Mouse (Mus musculus) cerebellum, postnatal 14 days (tissue): ENCODE measurements around the gene Cfap52.

ENCODE experiments used
- DNase-seq, 2 experiments: peaks; one replicate each; pipeline ENCODE4 v3.0.0; 2021; ENCODE audit warnings: mixed read lengths in 2 of 2

The Cfap52 gene

GRCm38 (mm10) chr11:67965242-67965883 lies at the start of gene Cfap52:
Cfap52 (minus strand) TSS chr11:67965651.
- DNase-seq = peak; percentile 88 to 91

GRCm38 (mm10) chr11:68012207-68012606 lies 46.8 kb upstream of the Cfap52 start:
- DNase-seq = no peak

- no peak for DNase-seq
Observed at GRCm38 (mm10) chr11:68009377-68009776, 43.9 kb upstream of the Cfap52 start.

GRCm38 (mm10) chr11:68007645-68008044 lies 42.2 kb upstream of the Cfap52 start:
- no peak for DNase-seq

GRCm38 (mm10) chr11:68006216-68006789 lies 40.9 kb upstream of the Cfap52 start:
- no peak for DNase-seq

- DNase-seq = peak; percentile 87 to 90
Observed at GRCm38 (mm10) chr11:68004191-68004590, 38.7 kb upstream of the Cfap52 start.

GRCm38 (mm10) chr11:67999629-68000028 lies 34.2 kb upstream of the Cfap52 start:
- peak; percentile 18 to 24 for DNase-seq

GRCm38 (mm10) chr11:67998905-67999304 lies 33.5 kb upstream of the Cfap52 start:
- no peak for DNase-seq

- DNase-seq = no peak
Observed at GRCm38 (mm10) chr11:67995965-67996364, 30.5 kb upstream of the Cfap52 start.

GRCm38 (mm10) chr11:67991240-67991639 lies 25.8 kb upstream of the Cfap52 start:
- DNase-seq = no peak

GRCm38 (mm10) chr11:67983564-67983963 lies 18.1 kb upstream of the Cfap52 start:
- DNase-seq = no peak

- DNase-seq = peak; percentile 43 to 68
Observed at GRCm38 (mm10) chr11:67975252-67975651, 9.8 kb upstream of the Cfap52 start.

GRCm38 (mm10) chr11:67973225-67973624 lies 7.8 kb upstream of the Cfap52 start:
- no peak for DNase-seq

GRCm38 (mm10) chr11:67972606-67973005 lies 7.2 kb upstream of the Cfap52 start:
- DNase-seq = no peak

- no peak for DNase-seq
Observed at GRCm38 (mm10) chr11:67967831-67968230, 2.4 kb upstream of the Cfap52 start.

GRCm38 (mm10) chr11:67965905-67966878 lies 741 bp upstream of the Cfap52 start, which contains the start of gene Stx8:
Stx8 (plus strand) TSS chr11:67966193.
- peak; percentile 97 to 99 for DNase-seq

- no peak for DNase-seq
Observed at GRCm38 (mm10) chr11:67964110-67964509, 1.3 kb downstream of the Cfap52 start.

GRCm38 (mm10) chr11:67954413-67954812 lies 11.0 kb downstream of the Cfap52 start:
- no peak for DNase-seq

- no peak for DNase-seq
Observed at GRCm38 (mm10) chr11:67953604-67954003, 11.8 kb downstream of the Cfap52 start.

- peak in 1 of 2 experiments; percentile 19 for DNase-seq
Observed at GRCm38 (mm10) chr11:67949475-67949874, 16.0 kb downstream of the Cfap52 start.

GRCm38 (mm10) chr11:67948229-67948628 lies 17.2 kb downstream of the Cfap52 start:
- DNase-seq = peak; percentile 23 to 42

- DNase-seq = no peak
Observed at GRCm38 (mm10) chr11:67932156-67932555, 33.3 kb downstream of the Cfap52 start.

GRCm38 (mm10) chr11:67926348-67927055 lies 38.9 kb downstream of the Cfap52 start:
- no peak for DNase-seq
